Mouse (Mus musculus) gastrocnemius, adult 2 months (tissue): Measurements from ENCODE around the gene Helq. TPM values are rescaled to one million over a fixed set of nuclear protein-coding genes. Genes with fewer than 3 reads are reported as not detected.
A peak's percentile ranks its signal among the peaks of the same experiment; 100 is the strongest.

Experiments used
- DNase-seq: peaks from one replicate; pipeline ENCODE4 v3.0.0; 2022
- H3K27ac ChIP-seq: fragments of 200-600 bp; 2 replicates; pipeline ENCODE4 v1.8.1; 2022; ENCODE audit warnings: mild to moderate bottlenecking
- H3K4me3 ChIP-seq: fragments of 200-600 bp; 2 replicates; pipeline ENCODE4 v1.8.1; 2022; ENCODE audit warnings: mild to moderate bottlenecking, moderate library complexity
- CTCF ChIP-seq: fragments of 200-600 bp; IDR thresholded peaks from 2 replicates; pipeline ENCODE4 v1.8.1; 2022; ENCODE audit warnings: antibody characterized with exemption, mild to moderate bottlenecking, moderate library complexity
- intact Hi-C: fragments of 180-260 bp; cut with DNase I; formaldehyde crosslinking; loops from one replicate; pipeline ENCODE4 v1.15.1; 2025
- long read RNA-seq, 2 experiments: library from polyadenylated mRNA; stranded (forward); transcript quantifications; one replicate each; pipeline ENCODE4 v2.0.0; 2021
- total RNA-seq, 2 experiments: library from RNA; stranded (reverse); gene quantifications; 2 replicates each; pipeline ENCODE4 v1.2.3; 2021

Gene Helq
- total RNA-seq: 1 to 10 TPM; 5.1 to 5.3 TPM
- long read RNA-seq, experiment 1, partial matches to known transcripts: 3 of 7 reads
- long read RNA-seq, experiment 1, other reads (novel, unspliced or antisense): 3 of 7 reads
- long read RNA-seq, experiment 2, partial matches to known transcripts: 2 of 8 reads
- long read RNA-seq, experiment 2, other reads (novel, unspliced or antisense): 4 of 8 reads

DNA sequence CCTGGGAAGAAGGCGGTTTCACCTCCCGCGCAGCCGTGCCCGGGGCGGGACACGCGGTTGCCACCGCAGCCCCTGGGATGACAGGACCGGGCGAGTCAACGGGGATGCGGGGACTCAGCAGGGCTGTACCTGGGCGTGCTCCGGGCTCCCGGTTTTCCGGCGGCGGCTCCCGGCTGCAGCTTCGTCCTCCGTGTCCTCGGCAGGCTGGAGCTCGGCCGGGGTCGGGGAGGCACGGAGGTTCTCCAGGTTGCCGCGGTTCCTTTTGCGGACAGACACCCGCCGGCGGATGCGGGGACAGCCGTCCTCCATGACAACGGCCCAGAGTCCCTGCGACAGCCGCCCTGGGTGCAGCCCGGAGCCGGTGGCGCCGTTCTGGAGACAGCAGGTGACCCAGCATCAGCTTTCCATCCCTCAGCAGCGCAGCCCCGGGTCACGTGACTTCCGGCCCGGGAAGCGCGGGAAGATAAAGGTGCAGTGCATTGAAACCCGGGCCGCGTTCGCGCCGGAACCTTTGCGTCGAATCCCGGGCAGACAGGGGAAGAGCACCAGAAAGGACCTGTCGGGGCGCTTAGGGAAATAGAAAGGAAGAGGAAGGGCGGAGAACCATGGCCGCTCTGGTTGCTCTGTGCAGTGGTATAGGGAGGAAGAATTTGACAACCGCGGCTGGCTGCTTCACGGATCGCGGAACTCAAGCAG, at the start of gene Helq, which contains the start of gene Mrps18c:
TSS of gene Helq (minus strand) at position 434 of the 696 bp plus-strand sequence.
TSS of gene Mrps18c (plus strand) at position 463 of the 696 bp plus-strand sequence.
- Histone ChIP-seq H3K27ac (peak within 1 kb of the TSS; percentile 82), H3K4me3 (peak within 1 kb of the TSS; percentile 79)
- intact Hi-C loops: loop anchor here (2.0 kb wide), 2 partner anchors 124 to 282 kb away; partner anchors contain the start of gene Coq2
- TF ChIP-seq CTCF: no peak
- peak; percentile 94 for DNase-seq

DNA sequence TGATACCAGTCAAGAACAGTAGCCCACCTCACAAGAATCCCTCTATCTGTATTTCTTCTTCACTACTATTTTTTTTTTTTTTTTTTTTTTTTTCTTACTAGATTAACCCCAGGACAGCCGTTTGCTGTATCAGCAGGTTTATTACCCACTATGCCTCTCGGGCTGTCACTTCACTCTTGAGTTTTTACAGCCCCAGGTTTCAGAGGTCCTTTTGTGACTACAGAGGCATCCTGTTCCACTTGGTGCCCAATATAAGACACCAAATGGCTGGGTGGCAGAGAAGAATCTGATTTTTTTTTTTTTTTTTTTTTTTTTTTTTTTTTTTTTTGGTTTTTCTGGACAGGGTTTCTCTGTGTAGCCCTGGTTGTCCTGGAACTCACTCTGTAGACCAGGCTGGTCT, 48.7 kb upstream of the Helq start:
- no peak for TF ChIP-seq CTCF
- no peak overlapping the region for H3K27ac ChIP-seq
- intact Hi-C loops: no loop called here
- DNase-seq: no peak
- H3K4me3 ChIP-seq: peak overlapping the region; percentile 89

DNA sequence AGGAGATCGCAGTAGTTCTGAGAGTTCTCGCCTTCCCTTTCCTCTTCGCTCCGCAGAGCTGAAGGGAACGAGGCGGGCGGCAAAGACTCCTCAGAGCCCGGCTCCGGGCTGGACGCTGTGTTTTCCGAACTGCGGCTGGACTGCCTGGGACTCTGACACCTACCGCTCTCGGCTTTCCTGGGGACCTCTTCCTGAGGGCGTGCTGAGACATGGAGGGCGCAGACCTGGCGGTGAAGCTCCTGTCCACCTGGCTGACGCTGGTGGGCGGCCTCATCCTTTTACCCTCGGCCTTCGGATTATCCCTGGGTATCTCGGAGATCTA, 48.2 kb upstream of the Helq start:
- no peak for DNase-seq
- Histone ChIP-seq H3K4me3 (peak overlapping the region; percentile 89), H3K27ac (peak overlapping the region; percentile 88)
- intact Hi-C loops: no loop called here
- no peak for TF ChIP-seq CTCF

DNA sequence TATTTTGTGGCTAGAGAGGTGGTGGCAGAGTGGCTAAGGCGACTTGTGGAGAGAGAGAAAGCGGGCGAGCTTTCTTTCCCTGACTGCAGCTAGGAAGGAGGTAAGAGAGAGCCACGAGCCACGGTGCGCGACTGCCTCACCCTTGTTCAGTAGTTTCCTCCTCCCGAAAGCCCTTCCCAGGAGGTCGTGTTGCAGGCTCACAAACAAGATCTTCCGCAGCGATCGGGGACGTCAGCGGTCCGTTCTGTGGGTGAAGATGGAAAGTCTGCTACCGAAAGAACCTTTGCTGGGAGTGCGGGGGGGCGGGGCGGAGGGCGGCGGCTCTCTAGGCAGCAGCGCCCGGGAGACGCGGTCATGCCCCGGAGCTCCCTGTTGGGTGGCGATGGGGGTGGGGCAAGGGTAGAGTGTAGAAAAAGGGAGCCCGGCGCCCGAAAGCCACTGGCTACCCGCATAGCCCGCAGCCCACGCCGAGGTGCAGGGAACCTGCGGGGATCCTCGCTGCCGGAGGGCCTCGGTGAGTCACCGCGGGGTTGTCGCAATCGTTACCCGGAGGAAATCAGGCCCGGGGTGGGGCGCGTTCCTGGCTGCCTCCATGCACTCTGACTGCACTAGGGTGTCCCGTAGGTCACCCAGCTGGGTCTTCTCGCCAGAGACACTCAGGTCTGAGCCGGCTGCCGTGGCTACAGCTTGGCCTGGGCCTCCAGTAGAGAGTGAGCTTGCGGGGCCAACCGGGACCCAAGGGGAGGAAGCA, 47.6 kb upstream of the Helq start:
- H3K4me3 ChIP-seq: peak overlapping the region; percentile 89
- peak; percentile 87 for DNase-seq
- TF ChIP-seq CTCF: no peak
- intact Hi-C loops: no loop called here
- H3K27ac ChIP-seq: peak overlapping the region; percentile 88

DNA sequence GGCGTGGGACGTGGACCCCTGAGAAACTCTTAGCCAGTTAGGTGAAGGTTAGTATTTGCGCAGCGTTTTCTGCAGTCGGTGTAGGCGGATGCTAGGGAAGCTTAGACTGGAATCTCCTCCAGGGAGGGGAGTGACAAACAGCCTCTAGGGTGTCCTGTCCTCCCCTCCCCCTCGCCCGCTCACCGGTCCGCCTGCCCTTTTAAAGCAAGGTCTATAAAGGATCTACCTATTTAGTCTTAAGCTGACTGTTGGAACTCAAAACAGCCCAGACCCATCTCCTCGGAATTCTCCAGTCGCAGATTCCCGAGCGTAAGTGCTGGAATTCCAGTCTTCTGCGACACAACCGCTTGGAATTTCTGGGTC, 47.1 kb upstream of the Helq start, which contains the start of gene Gpat3:
TSS of gene Gpat3 (plus strand) at position 229 of the 363 bp plus-strand sequence.
- DNase-seq: peak; percentile 64
- intact Hi-C loops: no loop called here
- H3K4me3 ChIP-seq: peak within 1 kb of the TSS; percentile 89
- peak within 1 kb of the TSS; percentile 88 for H3K27ac ChIP-seq
- no peak for TF ChIP-seq CTCF

DNA sequence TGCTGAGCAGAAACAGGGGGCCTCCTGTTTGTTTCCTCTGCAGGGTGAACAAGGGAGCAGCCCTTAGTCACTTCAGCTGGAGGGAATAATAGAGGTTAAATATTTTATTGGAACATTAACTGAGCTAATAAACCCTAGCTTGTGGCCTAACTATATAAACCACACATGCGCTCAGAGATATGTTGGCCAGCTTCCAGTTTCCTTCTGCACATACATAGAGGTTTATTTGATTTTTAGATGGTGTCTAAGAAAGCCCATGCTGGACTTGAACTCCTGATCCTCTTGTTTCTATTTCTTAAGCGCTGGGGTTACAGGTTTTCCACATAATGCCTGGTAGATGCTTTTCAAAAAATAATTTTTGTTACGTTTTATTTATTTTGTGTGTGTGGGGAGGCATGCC, 46.1 kb upstream of the Helq start:
- no peak for DNase-seq
- no peak overlapping the region for H3K4me3 ChIP-seq
- no peak overlapping the region for H3K27ac ChIP-seq
- intact Hi-C loops: no loop called here
- no peak for TF ChIP-seq CTCF

DNA sequence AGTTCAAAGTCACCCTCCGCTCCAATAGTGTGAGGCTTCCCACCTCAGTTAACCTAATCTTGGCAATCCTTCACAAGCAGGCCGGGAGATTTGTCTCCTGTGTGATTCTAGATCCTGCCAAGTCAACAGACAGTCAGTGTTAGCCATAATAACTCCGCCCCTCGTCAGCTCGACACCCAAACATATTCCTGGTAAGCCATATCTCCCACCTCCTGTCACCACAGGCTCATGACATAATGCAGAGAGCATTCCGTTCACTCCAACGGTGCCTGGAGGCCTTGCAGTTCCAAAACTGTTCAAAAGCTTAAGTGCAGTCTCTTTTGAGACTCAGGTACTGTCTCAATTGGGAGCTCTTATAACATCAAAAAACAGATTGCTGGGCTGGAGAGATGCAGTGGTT, 39.5 kb upstream of the Helq start:
- H3K4me3 ChIP-seq: no peak overlapping the region
- DNase-seq: no peak
- TF ChIP-seq CTCF: no peak
- H3K27ac ChIP-seq: no peak overlapping the region
- intact Hi-C loops: no loop called here

DNA sequence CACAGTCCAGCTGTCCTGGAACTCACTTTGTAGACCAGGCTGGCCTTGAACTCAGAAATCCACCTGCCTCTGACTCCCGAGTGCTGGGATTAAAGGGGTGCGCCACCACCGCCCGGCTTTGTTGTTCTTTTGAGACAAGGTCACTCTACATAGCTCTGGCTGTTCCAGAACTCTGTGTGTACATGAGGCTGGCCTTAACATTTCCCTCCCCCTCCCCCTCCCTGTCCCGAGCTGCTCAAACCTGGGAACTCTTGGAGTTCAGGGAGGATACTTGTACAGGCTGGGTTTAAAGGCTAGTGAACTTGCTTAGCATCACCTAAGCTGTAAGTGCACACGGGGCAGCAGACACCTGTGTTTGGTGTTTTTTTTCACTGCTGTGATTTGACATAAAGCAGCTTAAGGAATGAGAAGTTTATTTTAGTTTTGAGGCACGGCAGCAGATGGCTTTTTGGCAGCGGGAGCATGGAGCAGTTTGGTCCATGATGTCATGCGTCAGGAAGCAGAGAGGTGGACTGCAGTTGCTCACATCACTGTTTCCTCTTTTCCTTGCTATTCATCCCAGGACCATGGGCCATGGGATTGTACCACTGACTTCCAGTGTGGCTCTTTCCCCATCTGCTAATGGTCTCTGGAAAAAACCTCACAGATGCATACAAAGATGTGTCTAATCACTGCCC, 37.6 kb upstream of the Helq start:
- TF ChIP-seq CTCF: no peak
- intact Hi-C loops: no loop called here
- no peak overlapping the region for H3K4me3 ChIP-seq

DNA sequence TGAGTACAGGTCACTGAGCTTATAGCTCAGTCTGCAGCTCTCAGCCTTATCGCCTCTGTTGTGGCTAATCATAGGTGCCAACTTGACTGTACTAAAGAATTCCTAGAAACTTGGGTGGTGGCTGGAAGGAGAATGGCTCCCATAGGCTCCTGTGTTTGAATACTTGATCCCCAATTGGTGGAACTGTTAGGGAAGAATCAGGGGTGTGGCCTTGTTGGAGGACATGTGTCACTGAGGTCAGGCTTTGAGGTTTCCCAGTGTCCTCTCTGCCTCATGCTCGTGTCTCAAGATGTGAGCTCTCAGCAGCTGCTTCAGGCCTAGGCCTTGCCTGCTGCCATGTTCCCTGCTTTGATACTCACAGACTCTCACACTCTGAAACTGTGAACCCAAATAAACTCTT, 35.4 kb upstream of the Helq start:
- Histone ChIP-seq H3K27ac (no peak overlapping the region), H3K4me3 (no peak overlapping the region)
- intact Hi-C loops: no loop called here
- no peak for DNase-seq
- no peak for TF ChIP-seq CTCF

More for the DNA sequence above, 37.6 kb upstream of the Helq start:
- peak overlapping the region; percentile 66 for H3K27ac ChIP-seq
- DNase-seq: no peak

DNA sequence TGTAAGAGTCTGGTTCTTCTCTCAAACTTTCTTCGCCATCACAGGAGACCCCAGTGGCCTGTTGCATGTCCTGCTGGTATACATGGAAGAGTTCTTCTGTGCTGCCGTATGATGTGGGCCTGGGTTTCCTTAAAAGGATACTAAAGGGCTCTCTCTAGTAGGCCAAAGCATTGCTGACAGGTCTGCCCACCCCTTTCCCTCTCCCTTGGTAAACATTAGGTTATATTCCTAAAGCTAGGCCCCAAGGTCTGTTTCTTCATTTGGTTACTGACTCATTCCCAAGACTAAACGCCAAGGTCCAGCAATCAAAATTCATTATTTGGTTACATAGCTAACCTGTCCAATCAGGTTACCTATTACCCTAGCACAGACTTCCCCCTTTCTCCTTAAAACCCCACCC, 34.3 kb upstream of the Helq start:
- TF ChIP-seq CTCF: no peak
- H3K4me3 ChIP-seq: no peak overlapping the region
- DNase-seq: no peak
- H3K27ac ChIP-seq: no peak overlapping the region
- intact Hi-C loops: no loop called here

DNA sequence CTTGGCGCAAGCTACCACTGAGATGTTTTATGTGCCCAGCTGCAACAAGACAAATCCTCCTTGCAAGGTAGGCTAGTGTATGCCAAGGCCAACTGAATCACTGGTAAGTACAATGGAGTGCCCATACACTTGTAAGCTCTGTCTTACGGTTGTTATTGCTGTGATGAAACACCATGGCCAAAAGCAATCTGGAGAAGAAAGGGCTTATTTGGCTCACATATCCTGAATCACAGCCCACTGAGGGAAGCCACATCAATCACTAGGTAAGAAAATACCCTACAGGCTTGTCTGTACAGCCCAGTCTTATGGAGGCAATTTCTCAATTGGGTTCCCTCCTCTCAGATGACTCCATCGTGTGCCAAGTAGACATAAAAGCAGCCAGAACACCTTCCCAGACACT, 30.3 kb upstream of the Helq start:
- H3K27ac ChIP-seq: no peak overlapping the region
- no peak for TF ChIP-seq CTCF
- H3K4me3 ChIP-seq: no peak overlapping the region
- intact Hi-C loops: no loop called here
- no peak for DNase-seq

DNA sequence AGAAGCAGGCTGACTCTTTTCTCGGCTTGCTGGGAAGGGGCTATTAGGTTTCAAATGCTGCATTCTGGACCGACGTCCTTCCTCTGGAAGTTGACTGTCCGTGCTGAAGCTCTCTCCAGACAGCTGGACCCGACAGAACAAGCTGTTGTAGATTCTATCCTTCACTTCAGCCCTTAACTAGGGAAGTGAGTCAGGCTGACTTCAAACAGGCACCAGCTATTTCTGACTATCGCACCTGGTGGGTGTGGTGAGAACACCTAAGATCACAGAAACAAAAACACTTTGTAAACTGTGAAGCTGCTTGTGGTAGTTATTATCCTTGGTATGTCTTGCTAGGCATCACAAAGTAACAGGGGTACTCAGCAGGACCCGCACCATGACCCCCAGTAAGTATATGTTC, 28.1 kb upstream of the Helq start:
- intact Hi-C loops: loop anchor here (1.0 kb wide), 1 partner anchor 89 kb away; no protein-coding TSS in a partner anchor
- no peak overlapping the region for H3K4me3 ChIP-seq
- DNase-seq: no peak
- no peak for TF ChIP-seq CTCF
- H3K27ac ChIP-seq: no peak overlapping the region

DNA sequence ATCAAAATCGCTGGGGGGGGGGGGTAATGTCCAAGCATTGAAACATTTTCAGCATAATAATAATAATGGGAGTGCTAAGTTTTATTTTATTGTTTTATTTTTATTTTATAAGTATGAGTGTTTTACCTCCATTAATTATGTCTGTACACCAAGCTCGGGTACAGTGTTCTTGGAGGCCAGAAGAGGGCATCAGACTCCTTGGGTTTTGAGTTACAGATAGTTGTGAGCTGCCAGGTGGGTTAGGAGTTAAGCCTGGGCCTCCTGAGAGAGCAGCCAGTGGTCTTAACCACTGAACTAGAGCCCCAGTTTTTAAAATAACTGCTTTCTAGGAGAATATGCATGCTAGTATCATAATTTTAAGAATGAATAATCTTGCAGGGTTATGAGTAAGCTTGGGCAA, 27.6 kb upstream of the Helq start:
- Histone ChIP-seq H3K27ac (no peak overlapping the region), H3K4me3 (no peak overlapping the region)
- intact Hi-C loops: loop anchor here (1.0 kb wide), 1 partner anchor 89 kb away; no protein-coding TSS in a partner anchor
- DNase-seq: no peak
- TF ChIP-seq CTCF: peak; percentile 69
